Mouse (Mus musculus) kidney, postnatal 0 days (tissue): ENCODE data around the gene Ppp1r27. TPM values are rescaled to one million over a fixed set of nuclear protein-coding genes. Genes with fewer than 3 reads are reported as not detected.

Source experiments
- ATAC-seq: fragments of 200-750 bp; cut with Nextera tagmentation; replicated peaks from 2 replicates; pipeline ENCODE4 v1.8.0; 2017; ENCODE audit warnings: low read depth, moderate number of reproducible peaks, moderate TSS enrichment, moderate library complexity; ENCODE audit not compliant: low FRiP score
- DNase-seq: peaks from one replicate; pipeline ENCODE4 v3.0.0-alpha.2; 2016; ENCODE audit warnings: low spot score
- H3K27ac ChIP-seq: fragments of 300-500 bp; sonication (generic); 2 replicates; pipeline ENCODE4 v1.5.1; 2014; ENCODE audit warnings: mild to moderate bottlenecking
- H3K27me3 ChIP-seq: fragments of 300-500 bp; sonication (generic); 2 replicates; pipeline ENCODE4 v1.6.1; 2014; ENCODE audit warnings: low read length, mixed read lengths; ENCODE audit not compliant: insufficient read depth
- H3K36me3 ChIP-seq: fragments of 300-500 bp; sonication (generic); 2 replicates; pipeline ENCODE4 v1.6.1; 2014; ENCODE audit warnings: low read length, mixed read lengths; ENCODE audit not compliant: insufficient read depth
- H3K4me1 ChIP-seq: fragments of 300-500 bp; sonication (generic); replicated peaks from 2 replicates; pipeline ENCODE4 v1.6.1; 2014; ENCODE audit warnings: antibody characterized with exemption, low read length, mixed read lengths; ENCODE audit not compliant: insufficient read depth
- H3K4me2 ChIP-seq: fragments of 300-500 bp; sonication (generic); 2 replicates; pipeline ENCODE4 v1.6.1; 2014; ENCODE audit warnings: mild to moderate bottlenecking, low read length, moderate library complexity, mixed read lengths
- H3K4me3 ChIP-seq: fragments of 300-500 bp; sonication (generic); replicated peaks from 2 replicates; pipeline ENCODE4 v1.5.1; 2014; ENCODE audit warnings: low read depth, low read length
- H3K9ac ChIP-seq: fragments of 300-500 bp; sonication (generic); 2 replicates; pipeline ENCODE4 v1.6.1; 2014; ENCODE audit warnings: low read depth, low read length
- H3K9me3 ChIP-seq: fragments of 300-500 bp; sonication (generic); replicated peaks from 2 replicates; pipeline ENCODE4 v1.6.1; 2016; ENCODE audit warnings: low read length, inconsistent platforms, mixed read lengths
- CTCF ChIP-seq: IDR thresholded peaks from 2 replicates; pipeline ENCODE4 v1.5.1; 2016; ENCODE audit warnings: antibody characterized with exemption, low read depth, mild to moderate bottlenecking, moderate library complexity
- WGBS: fragments of 180-500 bp; shearing (Covaris S2); extraction: QIAGEN DNeasy Blood & Tissue Kit; methylation state at CpG from one replicate; pipeline ENCODE4 v1.1.7; 2014; 5-methylcytosine and 5-hydroxymethylcytosine counted together
- polyA plus RNA-seq: library from polyadenylated mRNA; unstranded; fragments of >200 nt; fragmentation: Nextera tagmentation; extraction: Ambion mirVana; gene quantifications from 2 replicates; pipeline ENCODE4 v1.2.1, GENCODE M21; 2015

Gene Ppp1r27
- polyA plus RNA-seq, 1 experiment from 2014 or later = 0.30 TPM

DNA sequence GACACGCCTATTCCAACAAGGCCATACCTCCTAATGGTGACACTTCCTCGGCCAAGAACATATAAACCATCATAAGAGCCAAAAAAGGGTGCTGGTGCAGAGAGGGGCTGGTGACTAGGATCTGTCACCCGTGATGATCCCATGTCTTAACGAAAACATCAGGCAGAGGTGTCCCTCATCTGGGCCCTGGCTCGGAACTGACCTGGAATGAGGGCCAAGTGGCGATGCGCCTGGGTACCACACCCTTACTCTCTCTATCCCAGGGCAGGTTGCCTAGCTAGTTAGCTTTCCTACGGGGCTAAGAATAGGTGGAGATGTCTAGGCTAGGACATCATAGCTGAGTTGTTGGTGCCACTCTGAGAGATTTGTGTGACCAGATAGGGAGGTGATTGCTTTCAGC lies 16.8 kb downstream of the Ppp1r27 start:
- Histone ChIP-seq H3K36me3 (no peaks in the 10 kb centered on the region), H3K9me3 (no peaks in the 10 kb centered on the region), H3K27ac (no peak overlapping the region), H3K4me3 (no peak overlapping the region), H3K4me1 (peaks cover 23% of the 10 kb centered on the region), H3K27me3 (peaks cover 18% of the 10 kb centered on the region), H3K9ac (no peak overlapping the region), H3K4me2 (no peak overlapping the region)
- DNase-seq (no peak), ATAC-seq (no peak)
- 79% methylated on average over 8 of the region's 8 CpGs for WGBS
- no peak for TF ChIP-seq CTCF

DNA sequence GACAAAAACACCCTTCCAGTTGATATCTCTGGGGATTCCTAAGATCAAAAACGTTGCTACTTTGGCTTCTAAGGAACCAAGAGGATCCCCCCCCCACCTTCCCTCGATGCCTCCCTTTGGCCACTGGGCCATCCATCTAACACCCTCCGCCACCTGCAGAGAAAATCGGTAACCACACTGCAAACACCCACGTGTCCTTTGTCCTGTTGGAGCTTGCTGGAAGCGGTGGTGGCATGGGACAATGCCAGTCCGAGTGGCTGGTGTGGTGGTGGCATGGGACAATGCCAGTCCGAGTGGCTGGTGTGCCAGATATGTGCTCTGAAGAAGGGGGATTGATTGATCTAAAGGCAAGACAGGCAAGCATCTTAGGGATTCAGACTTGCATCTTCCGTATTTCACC lies 19.3 kb downstream of the Ppp1r27 start:
- no peak for TF ChIP-seq CTCF
- H3K36me3 ChIP-seq = no peaks in the 10 kb centered on the region
- peak overlapping the region; percentile 61; the same call in 1 of the 2 replicates for H3K4me2 ChIP-seq
- H3K27ac ChIP-seq = no peak overlapping the region
- DNase-seq = no peak
- H3K27me3 ChIP-seq = peaks cover 24% of the 10 kb centered on the region
- WGBS = 32% methylated on average over 9 of the region's 9 CpGs
- no peak overlapping the region for H3K4me3 ChIP-seq
- H3K9ac ChIP-seq = no peak overlapping the region
- peaks cover 11% of the 10 kb centered on the region for H3K4me1 ChIP-seq
- H3K9me3 ChIP-seq = no peaks in the 10 kb centered on the region
- no peak for ATAC-seq

DNA sequence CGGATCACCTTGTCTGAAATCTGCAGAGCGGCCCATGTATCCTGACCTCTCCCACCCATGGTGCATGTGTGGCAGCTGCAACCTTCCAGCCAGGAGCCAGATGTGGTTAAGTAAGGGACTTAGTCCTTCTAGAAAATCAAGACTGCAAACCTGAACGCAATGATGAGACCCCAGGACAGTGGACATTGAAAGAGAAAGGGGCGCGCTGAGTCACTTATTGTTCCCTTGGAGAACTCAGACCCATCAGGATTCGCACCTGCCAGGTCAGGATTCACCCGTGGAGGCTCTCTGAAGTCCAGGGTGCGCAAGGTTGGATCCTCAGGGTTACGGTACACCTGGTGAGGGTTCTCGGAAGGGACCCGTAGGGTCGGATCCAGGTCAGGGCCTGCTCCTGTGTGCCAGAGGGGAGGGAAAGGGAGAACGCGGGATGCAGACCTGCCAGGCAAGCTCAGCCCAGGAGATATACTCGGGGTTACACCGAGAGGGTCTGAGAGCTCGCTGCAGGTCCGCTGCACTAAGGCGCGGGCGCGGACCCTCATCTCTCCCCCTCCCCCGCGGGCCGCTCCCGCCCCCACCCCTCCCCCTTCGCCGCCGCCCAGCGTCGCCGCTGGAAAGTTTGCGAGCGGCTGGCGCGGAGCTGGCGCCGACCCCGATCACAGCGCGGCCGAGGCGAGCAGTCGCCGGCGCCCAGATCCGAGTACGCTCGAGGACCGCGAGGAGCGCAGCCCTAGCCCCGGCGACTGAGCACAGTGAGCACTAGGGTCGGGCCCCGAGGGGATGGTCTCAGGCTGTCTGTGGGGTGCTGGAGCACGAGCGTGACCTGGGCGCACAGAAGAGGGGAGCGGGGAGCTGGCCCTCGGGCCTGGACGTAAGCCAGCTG lies 20.6 kb downstream of the Ppp1r27 start, which contains the start of gene Gcgr:
Gene Gcgr (plus strand): TSS at position 615 of the 880 bp plus-strand sequence.
- Histone ChIP-seq H3K4me1 (peaks cover 11% of the 10 kb centered on the region), H3K4me2 (peak within 1 kb of the TSS; percentile 61), H3K9me3 (no peaks in the 10 kb centered on the region), H3K9ac (peak within 1 kb of the TSS; percentile 58), H3K4me3 (peak within 1 kb of the TSS; percentile 36), H3K27me3 (peaks cover 24% of the 10 kb centered on the region), H3K36me3 (no peaks in the 10 kb centered on the region), H3K27ac (no peak within 1 kb of the TSS)
- TF ChIP-seq CTCF = no peak
- WGBS = 9% methylated on average over 55 of the region's 62 CpGs
- no peak for DNase-seq
- ATAC-seq = 0 out of 2 replicates have a peak, but pooled peaks have one; percentile 52

DNA sequence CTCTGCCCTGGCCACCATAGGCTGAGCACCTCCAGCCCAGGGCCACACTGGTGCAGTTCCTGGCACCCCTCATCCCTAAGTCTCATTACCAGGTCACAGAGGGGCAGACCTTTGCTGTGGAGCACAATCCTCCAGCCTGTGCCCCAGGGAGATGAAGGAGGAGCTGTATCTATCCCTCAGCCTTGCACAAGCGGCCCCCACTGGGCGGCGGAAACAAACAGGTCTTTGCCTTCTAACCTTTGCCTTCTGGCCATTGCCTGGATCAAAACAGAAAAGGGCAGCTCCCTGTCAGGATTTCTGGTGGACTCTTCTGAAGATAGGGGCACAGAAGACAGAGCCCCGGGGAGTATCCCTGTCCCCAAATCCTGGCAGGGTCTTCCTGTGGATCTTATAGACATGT lies 22.0 kb downstream of the Ppp1r27 start:
- Histone ChIP-seq H3K4me1 (peaks cover 11% of the 10 kb centered on the region), H3K9ac (no peak overlapping the region), H3K9me3 (no peaks in the 10 kb centered on the region), H3K27ac (no peak overlapping the region), H3K4me2 (no peak overlapping the region), H3K4me3 (no peak overlapping the region), H3K27me3 (peaks cover 24% of the 10 kb centered on the region), H3K36me3 (no peaks in the 10 kb centered on the region)
- 76% methylated on average over 4 of the region's 4 CpGs for WGBS
- no peak for TF ChIP-seq CTCF
- ATAC-seq (no peak), DNase-seq (no peak)

DNA sequence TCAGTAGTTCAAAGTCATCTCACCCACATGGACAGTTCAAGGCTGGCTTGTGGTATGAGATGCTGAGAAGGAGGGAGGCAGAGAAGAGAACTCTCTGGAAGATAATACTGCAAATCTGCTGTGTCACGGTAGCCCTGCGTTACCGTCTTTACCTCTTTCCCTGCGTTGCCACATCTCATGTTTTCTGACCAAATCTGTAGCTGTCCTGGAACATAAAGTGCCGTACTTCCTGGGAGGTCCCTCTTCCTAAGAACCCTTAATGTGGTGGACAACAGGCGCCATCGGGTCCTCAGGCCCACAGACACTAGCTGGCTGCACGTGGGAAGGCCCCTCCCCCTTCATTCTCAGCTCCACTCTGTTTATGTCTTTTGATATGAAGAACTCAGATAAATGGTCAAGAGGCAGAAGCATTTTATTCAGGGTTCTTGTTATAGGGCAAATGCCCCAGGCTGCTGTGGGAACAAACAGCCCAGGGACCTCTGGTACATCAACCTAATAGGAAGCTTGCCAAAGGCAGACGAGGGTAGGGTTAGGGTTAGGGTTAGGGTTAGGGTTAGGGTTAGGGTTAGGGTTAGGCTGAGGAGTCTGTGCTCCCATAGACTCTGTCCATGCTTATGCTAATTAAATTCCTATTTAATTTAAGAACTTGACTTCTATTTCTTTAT lies 23.1 kb downstream of the Ppp1r27 start:
- Histone ChIP-seq H3K27ac (no peak overlapping the region), H3K4me1 (peaks cover 11% of the 10 kb centered on the region), H3K9ac (no peak overlapping the region), H3K4me2 (no peak overlapping the region), H3K9me3 (no peaks in the 10 kb centered on the region), H3K36me3 (no peaks in the 10 kb centered on the region), H3K27me3 (peaks cover 24% of the 10 kb centered on the region), H3K4me3 (no peak overlapping the region)
- 78% methylated on average over 9 of the region's 9 CpGs for WGBS
- no peak for DNase-seq
- no peak for TF ChIP-seq CTCF
- no peak for ATAC-seq

DNA sequence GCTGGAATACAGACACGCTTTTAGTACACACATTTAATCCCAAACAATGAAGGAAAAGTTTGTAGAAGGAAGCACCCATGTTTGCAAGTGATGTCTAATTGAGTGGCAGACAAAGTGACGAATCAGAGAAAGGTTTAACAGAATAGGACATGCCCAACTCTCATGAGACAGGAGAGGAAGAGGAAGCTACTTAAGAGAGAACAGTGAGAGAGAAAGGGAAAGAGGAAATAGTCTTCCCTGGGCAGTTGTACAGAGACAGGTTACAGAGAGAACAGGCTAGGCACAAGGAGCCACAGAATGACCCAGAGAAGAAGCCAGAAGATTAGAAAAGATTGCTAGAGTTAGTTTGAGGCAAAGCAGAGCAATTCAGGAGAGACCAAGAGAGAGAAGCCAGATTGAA lies 25.0 kb downstream of the Ppp1r27 start:
- Histone ChIP-seq H3K36me3 (no peaks in the 10 kb centered on the region), H3K4me1 (peaks cover 5% of the 10 kb centered on the region), H3K27ac (no peak overlapping the region), H3K9ac (no peak overlapping the region), H3K9me3 (no peaks in the 10 kb centered on the region), H3K27me3 (peaks cover 18% of the 10 kb centered on the region), H3K4me2 (no peak overlapping the region), H3K4me3 (no peak overlapping the region)
- ATAC-seq = no peak
- TF ChIP-seq CTCF = no peak
- WGBS = 79% methylated on average over 2 of the region's 2 CpGs
- DNase-seq = no peak
